Mouse (Mus musculus): ENCODE results near the gene Sv2b. TPM values are rescaled to one million over a fixed set of nuclear protein-coding genes. Genes with fewer than 3 reads are reported as not detected.
A peak's percentile ranks its signal among the peaks of the same experiment; 100 is the strongest.

The Sv2b gene
- polyA plus RNA-seq, 1 experiment from 2014 or later, result 10.4 TPM

DNA sequence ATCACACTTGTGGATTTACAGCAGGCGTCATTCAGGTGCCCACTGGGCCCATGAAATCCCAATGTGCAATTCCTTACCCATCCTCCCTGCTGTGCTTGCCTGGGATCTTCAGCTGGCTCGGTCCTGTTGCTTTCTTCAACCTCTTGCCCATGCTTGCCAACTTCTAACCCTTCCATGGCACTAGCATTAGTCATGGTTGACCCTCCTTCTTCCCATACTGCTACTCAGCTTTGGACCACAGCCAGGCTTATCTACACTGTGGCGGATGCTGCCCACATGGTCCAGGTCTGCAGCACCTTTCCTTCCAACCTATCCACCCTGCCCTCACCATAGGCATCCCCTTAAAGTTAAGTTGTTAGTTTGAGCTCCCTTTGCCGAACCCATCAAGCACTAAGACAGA is 28.0 kb downstream of the Sv2b start:
- no peak for ATAC-seq
- Histone ChIP-seq H3K36me3 (ENCODE audit: control insufficient read depth, insufficient read depth, low read length) (no peaks in the 10 kb centered on the region), H3K9me3 (replicated peaks; ENCODE audit: control insufficient read depth, low read length, poor library complexity, severe bottlenecking) (no peaks in the 10 kb centered on the region), H3K4me1 (ENCODE audit: control insufficient read depth, insufficient read depth, low read length) (peaks cover 9% of the 10 kb centered on the region), H3K27ac (ENCODE audit: low read length) (no peak overlapping the region), H3K27me3 (ENCODE audit: control insufficient read depth, insufficient read depth, low read depth, low read length) (no peaks in the 10 kb centered on the region), H3K9ac (ENCODE audit: low read depth, low read length) (no peak overlapping the region), H3K4me3 (ENCODE audit: low read depth, low read length) (no peak overlapping the region), H3K4me2 (ENCODE audit: low read length) (no peak overlapping the region)
- 82% methylated on average over 4 of the region's 4 CpGs for WGBS

DNA sequence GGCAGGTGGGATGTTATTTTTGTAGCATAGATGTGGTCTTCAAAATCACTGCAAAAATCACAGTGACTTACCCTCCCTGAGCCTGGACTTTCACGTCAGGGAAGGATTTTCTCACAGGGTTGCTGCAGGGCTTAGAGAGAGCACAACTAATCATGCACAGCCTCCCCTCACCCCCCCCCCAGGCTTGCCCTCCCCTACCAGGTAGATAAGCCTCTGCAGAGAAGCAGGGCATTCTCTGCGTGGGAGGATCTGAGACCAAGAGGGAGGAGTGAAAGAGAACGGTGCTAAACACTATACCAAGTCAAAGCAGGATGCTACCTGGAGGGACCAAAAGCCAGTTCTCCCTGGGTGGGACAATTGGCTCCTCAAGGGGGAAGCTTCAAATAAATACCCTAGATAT is 31.2 kb downstream of the Sv2b start:
- peaks cover 9% of the 10 kb centered on the region for H3K4me1 ChIP-seq (ENCODE audit: control insufficient read depth, insufficient read depth, low read length)
- H3K9ac ChIP-seq (ENCODE audit: low read depth, low read length), result no peak overlapping the region
- H3K9me3 ChIP-seq (replicated peaks; ENCODE audit: control insufficient read depth, low read length, poor library complexity, severe bottlenecking), result no peaks in the 10 kb centered on the region
- no peak overlapping the region for H3K4me2 ChIP-seq (ENCODE audit: low read length)
- no peak overlapping the region for H3K4me3 ChIP-seq (ENCODE audit: low read depth, low read length)
- H3K27ac ChIP-seq (ENCODE audit: low read length), result no peak overlapping the region
- H3K27me3 ChIP-seq (ENCODE audit: control insufficient read depth, insufficient read depth, low read depth, low read length), result no peaks in the 10 kb centered on the region
- 4% methylated on average over 3 of the region's 3 CpGs for WGBS
- H3K36me3 ChIP-seq (ENCODE audit: control insufficient read depth, insufficient read depth, low read length), result no peaks in the 10 kb centered on the region
- ATAC-seq, result no peak

DNA sequence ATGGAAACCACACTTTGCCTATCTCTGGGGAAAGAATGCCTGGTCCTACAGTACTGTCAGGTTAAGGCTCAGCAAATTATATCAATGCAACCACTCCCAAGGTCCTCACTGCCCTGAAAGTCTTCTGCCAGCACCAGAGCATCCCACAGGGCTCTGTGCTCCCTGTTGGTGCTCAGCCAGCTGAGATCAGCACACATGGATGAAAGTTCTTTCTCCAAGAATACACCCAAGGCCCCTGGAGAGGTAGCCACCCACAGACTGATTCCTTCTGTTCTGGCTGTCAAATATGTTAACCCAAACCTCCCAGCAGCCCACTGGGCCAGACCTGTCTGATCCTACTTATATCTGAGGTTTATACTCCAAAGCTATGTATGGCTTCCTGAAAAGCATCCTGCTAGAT is 32.3 kb downstream of the Sv2b start:
- H3K27ac ChIP-seq (ENCODE audit: low read length), result no peak overlapping the region
- ATAC-seq, result no peak
- no peaks in the 10 kb centered on the region for H3K27me3 ChIP-seq (ENCODE audit: control insufficient read depth, insufficient read depth, low read depth, low read length)
- no peaks in the 10 kb centered on the region for H3K9me3 ChIP-seq (replicated peaks; ENCODE audit: control insufficient read depth, low read length, poor library complexity, severe bottlenecking)
- H3K4me1 ChIP-seq (ENCODE audit: control insufficient read depth, insufficient read depth, low read length), result peaks cover 9% of the 10 kb centered on the region
- no peak overlapping the region for H3K9ac ChIP-seq (ENCODE audit: low read depth, low read length)
- no peak overlapping the region for H3K4me2 ChIP-seq (ENCODE audit: low read length)
- no peaks in the 10 kb centered on the region for H3K36me3 ChIP-seq (ENCODE audit: control insufficient read depth, insufficient read depth, low read length)
- no peak overlapping the region for H3K4me3 ChIP-seq (ENCODE audit: low read depth, low read length)

DNA sequence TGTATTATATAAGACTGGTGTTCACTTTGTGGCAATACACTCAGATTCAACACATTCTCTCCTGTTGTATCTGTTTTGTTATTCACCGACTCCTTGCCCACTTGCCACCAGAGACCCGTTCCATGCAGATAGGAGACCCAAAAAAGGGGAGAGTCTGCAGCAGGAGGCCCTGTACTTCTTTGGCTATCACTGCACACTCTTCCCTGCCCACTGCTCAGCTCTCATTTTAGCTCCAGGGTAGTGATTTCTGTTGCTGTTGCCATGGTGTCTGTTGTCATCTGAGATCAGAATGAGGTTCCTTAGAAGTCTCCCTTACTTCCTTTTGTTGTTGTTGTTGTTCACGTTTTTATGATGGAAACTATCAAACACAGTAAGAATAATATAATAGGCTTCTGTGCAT is 34.5 kb downstream of the Sv2b start:
- no peak for ATAC-seq
- Histone ChIP-seq H3K4me3 (ENCODE audit: low read depth, low read length) (no peak overlapping the region), H3K9me3 (replicated peaks; ENCODE audit: control insufficient read depth, low read length, poor library complexity, severe bottlenecking) (no peaks in the 10 kb centered on the region), H3K9ac (ENCODE audit: low read depth, low read length) (no peak overlapping the region), H3K4me1 (ENCODE audit: control insufficient read depth, insufficient read depth, low read length) (peaks cover 6% of the 10 kb centered on the region), H3K4me2 (ENCODE audit: low read length) (no peak overlapping the region), H3K27ac (ENCODE audit: low read length) (no peak overlapping the region), H3K36me3 (ENCODE audit: control insufficient read depth, insufficient read depth, low read length) (no peaks in the 10 kb centered on the region), H3K27me3 (ENCODE audit: control insufficient read depth, insufficient read depth, low read depth, low read length) (no peaks in the 10 kb centered on the region)
- 46% methylated on average over 3 of the region's 3 CpGs for WGBS

DNA sequence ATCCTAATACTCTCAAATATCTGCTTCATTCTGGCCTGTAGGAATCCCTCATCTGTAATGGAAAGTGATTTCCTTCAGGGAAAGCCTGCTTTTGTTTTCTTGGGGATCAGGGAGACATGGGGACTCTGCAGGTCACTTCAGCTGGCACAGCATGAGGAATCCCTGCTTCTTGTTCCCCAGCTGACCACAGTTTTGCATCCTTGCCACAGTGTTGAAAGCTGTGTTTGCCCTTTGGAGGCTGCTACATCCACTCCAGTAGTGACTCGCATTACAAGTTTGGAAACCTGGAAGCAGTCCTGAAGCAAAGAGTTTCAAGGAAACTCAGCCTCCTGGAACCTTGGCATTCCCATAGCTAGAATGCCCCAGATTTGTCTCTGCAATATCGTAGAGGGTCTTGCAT is 35.4 kb downstream of the Sv2b start:
- 49% methylated on average over 2 of the region's 2 CpGs for WGBS
- H3K27me3 ChIP-seq (ENCODE audit: control insufficient read depth, insufficient read depth, low read depth, low read length), result no peaks in the 10 kb centered on the region
- H3K9ac ChIP-seq (ENCODE audit: low read depth, low read length), result no peak overlapping the region
- H3K4me3 ChIP-seq (ENCODE audit: low read depth, low read length), result no peak overlapping the region
- H3K9me3 ChIP-seq (replicated peaks; ENCODE audit: control insufficient read depth, low read length, poor library complexity, severe bottlenecking), result no peaks in the 10 kb centered on the region
- H3K36me3 ChIP-seq (ENCODE audit: control insufficient read depth, insufficient read depth, low read length), result no peaks in the 10 kb centered on the region
- ATAC-seq, result no peak
- H3K27ac ChIP-seq (ENCODE audit: low read length), result no peak overlapping the region
- H3K4me1 ChIP-seq (ENCODE audit: control insufficient read depth, insufficient read depth, low read length), result peaks cover 5% of the 10 kb centered on the region
- H3K4me2 ChIP-seq (ENCODE audit: low read length), result no peak overlapping the region

DNA sequence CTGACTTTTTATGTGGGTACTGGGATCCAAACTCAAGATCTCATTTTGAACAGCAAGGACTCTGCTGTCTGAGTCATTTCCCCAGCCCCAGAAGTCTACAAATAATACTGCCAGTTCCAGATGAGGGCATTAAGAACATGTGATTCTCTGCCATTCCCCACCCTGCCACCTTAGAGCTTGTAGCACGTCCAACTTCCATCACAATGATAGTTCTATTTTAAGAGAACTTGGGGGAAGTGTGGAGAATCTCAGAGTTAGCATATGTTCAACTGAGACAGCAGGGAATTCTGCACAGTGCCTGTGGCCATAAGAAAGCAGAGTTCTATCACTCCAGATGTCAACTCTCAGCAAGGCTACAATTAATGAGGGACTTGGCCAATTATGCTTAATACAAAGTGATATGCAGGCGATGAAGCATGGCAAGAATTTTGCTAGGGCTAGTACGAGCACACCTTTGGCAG is 37.1 kb downstream of the Sv2b start:
- Histone ChIP-seq H3K4me2 (ENCODE audit: low read length) (no peak overlapping the region), H3K36me3 (ENCODE audit: control insufficient read depth, insufficient read depth, low read length) (no peaks in the 10 kb centered on the region), H3K4me3 (ENCODE audit: low read depth, low read length) (no peak overlapping the region), H3K27me3 (ENCODE audit: control insufficient read depth, insufficient read depth, low read depth, low read length) (no peaks in the 10 kb centered on the region), H3K9me3 (replicated peaks; ENCODE audit: control insufficient read depth, low read length, poor library complexity, severe bottlenecking) (no peaks in the 10 kb centered on the region), H3K27ac (ENCODE audit: low read length) (no peak overlapping the region), H3K9ac (ENCODE audit: low read depth, low read length) (no peak overlapping the region), H3K4me1 (ENCODE audit: control insufficient read depth, insufficient read depth, low read length) (no peaks in the 10 kb centered on the region)
- 59% methylated on average over 3 of the region's 3 CpGs for WGBS
- ATAC-seq, result no peak

DNA sequence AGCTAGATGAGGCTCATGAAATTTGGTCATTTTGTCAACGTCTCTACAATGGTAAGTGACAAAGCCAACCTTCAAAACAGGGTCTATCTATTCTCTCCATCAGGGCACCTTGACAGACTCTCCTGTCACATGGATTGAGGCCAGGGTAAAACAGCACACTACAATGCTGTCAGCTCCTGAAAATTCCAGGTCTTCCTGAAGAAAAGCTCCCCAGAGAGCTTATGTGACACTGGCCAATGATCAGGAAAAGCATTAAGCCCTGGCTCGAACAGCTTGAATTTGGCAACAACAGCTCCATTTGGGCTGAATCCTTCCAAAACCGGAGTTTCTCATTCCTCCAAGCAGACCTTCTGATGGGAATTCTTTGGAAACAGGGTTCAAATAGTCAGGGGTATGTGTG is 37.8 kb downstream of the Sv2b start:
- Histone ChIP-seq H3K9me3 (replicated peaks; ENCODE audit: control insufficient read depth, low read length, poor library complexity, severe bottlenecking) (no peaks in the 10 kb centered on the region), H3K27me3 (ENCODE audit: control insufficient read depth, insufficient read depth, low read depth, low read length) (no peaks in the 10 kb centered on the region), H3K36me3 (ENCODE audit: control insufficient read depth, insufficient read depth, low read length) (no peaks in the 10 kb centered on the region), H3K4me1 (ENCODE audit: control insufficient read depth, insufficient read depth, low read length) (no peaks in the 10 kb centered on the region), H3K4me2 (ENCODE audit: low read length) (no peak overlapping the region), H3K27ac (ENCODE audit: low read length) (no peak overlapping the region), H3K4me3 (ENCODE audit: low read depth, low read length) (no peak overlapping the region), H3K9ac (ENCODE audit: low read depth, low read length) (no peak overlapping the region)
- 80% methylated on average over 3 of the region's 3 CpGs for WGBS
- ATAC-seq, result no peak

DNA sequence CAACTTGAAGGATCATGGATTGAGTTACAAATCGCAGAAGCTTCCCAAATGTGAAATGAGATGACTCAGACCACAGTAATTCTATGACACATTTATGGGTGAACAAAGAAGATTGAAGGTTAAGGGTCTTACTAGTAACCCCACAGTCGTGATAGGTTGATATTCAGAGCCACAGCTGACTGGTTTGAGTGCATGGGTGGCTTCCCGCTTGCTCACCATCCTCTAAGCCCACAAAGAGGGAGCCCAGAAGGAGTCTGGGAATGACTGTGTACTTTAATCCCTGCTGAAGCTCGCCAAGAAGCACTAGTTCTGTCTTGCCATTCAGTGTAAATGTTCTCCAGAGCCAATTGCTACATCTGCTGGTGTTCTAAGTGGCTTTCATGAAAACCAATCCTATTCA is 41.8 kb downstream of the Sv2b start:
- Histone ChIP-seq H3K9ac (ENCODE audit: low read depth, low read length) (no peak overlapping the region), H3K27me3 (ENCODE audit: control insufficient read depth, insufficient read depth, low read depth, low read length) (no peaks in the 10 kb centered on the region), H3K36me3 (ENCODE audit: control insufficient read depth, insufficient read depth, low read length) (no peaks in the 10 kb centered on the region), H3K4me3 (ENCODE audit: low read depth, low read length) (no peak overlapping the region), H3K4me1 (ENCODE audit: control insufficient read depth, insufficient read depth, low read length) (0 out of 2 replicates have a peak, but pooled peaks cover 4% of the 10 kb centered on the region), H3K27ac (ENCODE audit: low read length) (no peak overlapping the region), H3K4me2 (ENCODE audit: low read length) (no peak overlapping the region), H3K9me3 (replicated peaks; ENCODE audit: control insufficient read depth, low read length, poor library complexity, severe bottlenecking) (no peaks in the 10 kb centered on the region)
- WGBS, result 69% methylated on average over 4 of the region's 4 CpGs
- no peak for ATAC-seq

DNA sequence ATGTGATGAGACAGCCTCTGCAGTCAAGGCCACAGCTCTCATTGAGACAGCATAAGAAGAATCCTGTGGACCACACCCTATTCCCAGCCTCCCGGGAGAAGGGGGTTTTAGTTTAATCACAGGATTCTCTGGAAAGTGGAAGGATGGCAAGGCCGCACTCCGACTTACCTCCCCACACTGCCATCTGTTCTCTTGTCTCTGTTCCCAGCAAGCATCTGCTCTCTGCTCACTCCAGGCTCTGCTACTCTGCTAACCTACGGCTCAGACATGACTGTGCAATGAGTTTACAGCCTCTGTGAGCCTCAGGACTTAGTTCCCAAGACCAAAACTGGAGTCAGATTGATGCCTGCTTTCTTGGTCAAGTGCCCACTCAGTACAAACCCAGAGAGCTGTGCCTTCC is 43.8 kb downstream of the Sv2b start:
- Histone ChIP-seq H3K4me3 (ENCODE audit: low read depth, low read length) (no peak overlapping the region), H3K27me3 (ENCODE audit: control insufficient read depth, insufficient read depth, low read depth, low read length) (no peaks in the 10 kb centered on the region), H3K9ac (ENCODE audit: low read depth, low read length) (no peak overlapping the region), H3K4me1 (ENCODE audit: control insufficient read depth, insufficient read depth, low read length) (0 out of 2 replicates have a peak, but pooled peaks cover 4% of the 10 kb centered on the region), H3K27ac (ENCODE audit: low read length) (0 out of 2 replicates have a peak overlapping the region, but pooled peaks have one; percentile 25), H3K4me2 (ENCODE audit: low read length) (no peak overlapping the region), H3K9me3 (replicated peaks; ENCODE audit: control insufficient read depth, low read length, poor library complexity, severe bottlenecking) (no peaks in the 10 kb centered on the region), H3K36me3 (ENCODE audit: control insufficient read depth, insufficient read depth, low read length) (no peaks in the 10 kb centered on the region)
- no peak for ATAC-seq
- 74% methylated on average over 4 of the region's 4 CpGs for WGBS

DNA sequence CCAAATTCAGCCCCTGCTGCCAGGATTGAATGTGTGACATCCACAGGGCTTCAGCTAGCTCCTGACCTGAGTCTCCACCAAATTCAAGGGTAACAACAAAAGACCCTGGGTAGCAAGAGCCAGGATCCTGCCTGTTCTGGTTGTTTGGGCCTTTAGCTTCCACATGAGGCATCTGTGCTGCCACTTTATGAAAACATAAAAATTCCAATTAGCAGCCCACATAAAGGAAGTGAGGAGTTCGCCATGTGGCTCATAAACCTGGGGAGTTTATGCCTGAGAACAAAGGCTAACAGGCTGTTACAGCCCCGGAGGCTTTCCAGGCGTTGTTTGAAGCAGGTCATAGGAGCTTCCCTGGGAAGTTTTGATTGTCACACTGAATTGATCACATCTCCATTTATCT is 49.1 kb downstream of the Sv2b start:
- Histone ChIP-seq H3K27me3 (ENCODE audit: control insufficient read depth, insufficient read depth, low read depth, low read length) (no peaks in the 10 kb centered on the region), H3K9me3 (replicated peaks; ENCODE audit: control insufficient read depth, low read length, poor library complexity, severe bottlenecking) (no peaks in the 10 kb centered on the region), H3K4me1 (ENCODE audit: control insufficient read depth, insufficient read depth, low read length) (0 out of 2 replicates have a peak, but pooled peaks cover 4% of the 10 kb centered on the region), H3K9ac (ENCODE audit: low read depth, low read length) (no peak overlapping the region), H3K4me3 (ENCODE audit: low read depth, low read length) (no peak overlapping the region), H3K27ac (ENCODE audit: low read length) (no peak overlapping the region), H3K4me2 (ENCODE audit: low read length) (no peak overlapping the region), H3K36me3 (ENCODE audit: control insufficient read depth, insufficient read depth, low read length) (no peaks in the 10 kb centered on the region)
- WGBS, result 51% methylated on average over 3 of the region's 3 CpGs
- ATAC-seq, result no peak

Data from midbrain, embryonic 16.5 days (tissue).